In genomic region chr14:88278327-88278726, GRCm38 (mm10) we compare ENCODE assay signal across 14 mouse cellular contexts.
DNase-seq lines count a peak whose midpoint lies in the region; ATAC-seq lines count a peak whose summit lies in the region.
"Had no signal": no experiment of that assay in that cellular context is flagged by ENCODE, and none has a peak within 500 bp of the region (broad histone marks: within the 10 kb centered on the region; RNA-seq: fewer than 3 reads in every experiment).

No protein-coding gene starts in this region.

- WGBS in hindbrain, embryonic 14.5 days, result 35% methylated on average over 5 of the region's 5 CpGs
- WGBS in hindbrain, embryonic 13.5 days, result 36% methylated on average over 5 of the region's 5 CpGs

- no peaks in the 10 kb centered on the region for H3K4me1 ChIP-seq in hindbrain, embryonic 14.5 days (replicated peaks; ENCODE audit: control insufficient read depth, insufficient read depth, low read length)
- H3K4me1 ChIP-seq in hindbrain, embryonic 13.5 days (replicated peaks), result no peaks in the 10 kb centered on the region
- H3K4me1 ChIP-seq: embryonic facial prominence, embryonic 12.5 days; heart, embryonic 15.5 days; limb, embryonic 13.5 days; neural tube, embryonic 12.5 days; stomach, embryonic 15.5 days had no signal

- no peaks in the 10 kb centered on the region for H3K27me3 ChIP-seq in hindbrain, embryonic 14.5 days (ENCODE audit: control insufficient read depth, insufficient read depth, low read length)
- no peaks in the 10 kb centered on the region for H3K27me3 ChIP-seq in hindbrain, embryonic 13.5 days
- H3K27me3 ChIP-seq: embryonic facial prominence, embryonic 12.5 days; heart, embryonic 15.5 days; limb, embryonic 13.5 days; neural tube, embryonic 12.5 days; stomach, embryonic 15.5 days had no signal

- no peak overlapping the region for H3K9ac ChIP-seq in hindbrain, embryonic 14.5 days
- H3K9ac ChIP-seq in hindbrain, embryonic 13.5 days, result no peak overlapping the region
- H3K9ac ChIP-seq: embryonic facial prominence, embryonic 12.5 days; heart, embryonic 15.5 days; limb, embryonic 13.5 days; neural tube, embryonic 12.5 days; stomach, embryonic 15.5 days had no signal

- no peaks in the 10 kb centered on the region for H3K36me3 ChIP-seq in hindbrain, embryonic 14.5 days (replicated peaks; ENCODE audit: control insufficient read depth, insufficient read depth)
- no peaks in the 10 kb centered on the region for H3K36me3 ChIP-seq in hindbrain, embryonic 13.5 days
- H3K36me3 ChIP-seq: embryonic facial prominence, embryonic 12.5 days; heart, embryonic 15.5 days; limb, embryonic 13.5 days; neural tube, embryonic 12.5 days; stomach, embryonic 15.5 days had no signal

- no peak for ATAC-seq in hindbrain, embryonic 14.5 days (ENCODE audit: low FRiP score)
- no peak for ATAC-seq in hindbrain, embryonic 13.5 days (ENCODE audit: low FRiP score)
- ATAC-seq in inflammation-experienced regulatory T-cells, adult 6 months, result no peak
- ATAC-seq: intestine, embryonic 16.5 days had no signal

- H3K4me3 ChIP-seq in hindbrain, embryonic 14.5 days (replicated peaks; ENCODE audit: low read length), result no peak overlapping the region
- no peak overlapping the region for H3K4me3 ChIP-seq in hindbrain, embryonic 13.5 days
- H3K4me3 ChIP-seq: embryonic facial prominence, embryonic 12.5 days; heart, embryonic 15.5 days; limb, embryonic 13.5 days; neural tube, embryonic 12.5 days; stomach, embryonic 15.5 days had no signal

- DNase-seq in adrenal gland, postnatal 10 days, result peak; percentile 2
- no peak for DNase-seq in adrenal gland, adult 8-10 months
- DNase-seq in hindbrain, embryonic 14.5 days (ENCODE audit: low spot score), result peak; percentile 61
- DNase-seq in lung, postnatal 36 days, result peak; percentile 3
- no peak for DNase-seq in lung, postnatal 14 days
- peak; percentile 74 for DNase-seq in retina, embryonic 14.5 days (ENCODE audit: low spot score)

- no peak overlapping the region for H3K4me2 ChIP-seq in hindbrain, embryonic 14.5 days (replicated peaks)
- H3K4me2 ChIP-seq in hindbrain, embryonic 13.5 days, result no peak overlapping the region
- H3K4me2 ChIP-seq: embryonic facial prominence, embryonic 12.5 days; heart, embryonic 15.5 days; limb, embryonic 13.5 days; neural tube, embryonic 12.5 days; stomach, embryonic 15.5 days had no signal

- no peaks in the 10 kb centered on the region for H3K9me3 ChIP-seq in hindbrain, embryonic 14.5 days (ENCODE audit: control insufficient read depth, low read length)
- H3K9me3 ChIP-seq in hindbrain, embryonic 13.5 days, result no peaks in the 10 kb centered on the region
- H3K9me3 ChIP-seq: embryonic facial prominence, embryonic 12.5 days; heart, embryonic 15.5 days; limb, embryonic 13.5 days; neural tube, embryonic 12.5 days; stomach, embryonic 15.5 days had no signal

- no peak overlapping the region for H3K27ac ChIP-seq in hindbrain, embryonic 14.5 days
- H3K27ac ChIP-seq in hindbrain, embryonic 13.5 days, result no peak overlapping the region
- H3K27ac ChIP-seq: embryonic facial prominence, embryonic 12.5 days; heart, embryonic 15.5 days; limb, embryonic 13.5 days; neural tube, embryonic 12.5 days; stomach, embryonic 15.5 days had no signal

Comparison
In these comparisons a context has a peak if more than half of its experiments do, and no peak if none do; other contexts are left out.
1. DNase-seq: peak in adrenal gland, postnatal 10 days (single experiment), hindbrain, embryonic 14.5 days (single experiment), lung, postnatal 36 days (single experiment) and retina, embryonic 14.5 days (single experiment); none in adrenal gland, adult 8-10 months (single experiment) and lung, postnatal 14 days (single experiment).